Mouse (Mus musculus) forebrain, postnatal 0 days (tissue): Measurements from ENCODE around the gene Armc9. TPM values are rescaled to one million over a fixed set of nuclear protein-coding genes. Genes with fewer than 3 reads are reported as not detected.

ENCODE experiments used
- ATAC-seq: fragments of 200-750 bp; cut with Nextera tagmentation; 2 replicates; pipeline ENCODE4 v1.8.0; 2017; ENCODE audit warnings: mild to moderate bottlenecking, moderate library complexity
- DNase-seq: peaks from one replicate; pipeline ENCODE4 v3.0.0-alpha.2; 2015
- H3K27ac ChIP-seq: fragments of 300-500 bp; sonication (generic); 2 replicates; pipeline ENCODE4 v1.5.1; 2014; ENCODE audit warnings: low read depth, mild to moderate bottlenecking, antibody characterized with exemption, low read length, moderate library complexity, mixed read lengths
- H3K27me3 ChIP-seq: fragments of 300-500 bp; sonication (generic); 2 replicates; pipeline ENCODE4 v1.6.1; 2014; ENCODE audit warnings: mild to moderate bottlenecking, low read length, mixed read lengths; ENCODE audit not compliant: insufficient read depth
- H3K36me3 ChIP-seq: fragments of 300-500 bp; sonication (generic); 2 replicates; pipeline ENCODE4 v1.6.1; 2014; ENCODE audit warnings: mild to moderate bottlenecking, moderate library complexity; ENCODE audit not compliant: insufficient read depth
- H3K4me1 ChIP-seq: fragments of 300-500 bp; sonication (generic); 2 replicates; pipeline ENCODE4 v1.6.1; 2014; ENCODE audit warnings: antibody characterized with exemption; ENCODE audit not compliant: insufficient read depth
- H3K4me2 ChIP-seq: fragments of 300-500 bp; sonication (generic); 2 replicates; pipeline ENCODE4 v1.6.1; 2014; ENCODE audit warnings: low read depth, mild to moderate bottlenecking, moderate library complexity
- H3K4me3 ChIP-seq: fragments of 300-500 bp; sonication (generic); 2 replicates; pipeline ENCODE4 v1.5.1; 2014; ENCODE audit warnings: low read depth, low read length, mixed read lengths
- H3K9ac ChIP-seq: fragments of 300-500 bp; sonication (generic); 2 replicates; pipeline ENCODE4 v1.6.1; 2014; ENCODE audit warnings: mild to moderate bottlenecking
- H3K9me3 ChIP-seq: fragments of 300-500 bp; sonication (generic); 2 replicates; pipeline ENCODE4 v1.6.1; 2016; ENCODE audit warnings: low read length
- CTCF ChIP-seq: sonication (generic); IDR thresholded peaks from 2 replicates; pipeline ENCODE4 v1.5.1; 2016; ENCODE audit warnings: antibody characterized with exemption, control low read depth, low read depth
- WGBS: fragments of 180-500 bp; shearing (Covaris S2); extraction: QIAGEN DNeasy Blood & Tissue Kit; methylation state at CpG from one replicate; pipeline ENCODE4 v1.1.7; 2014; 5-methylcytosine and 5-hydroxymethylcytosine counted together
- polyA plus RNA-seq: library from polyadenylated mRNA; unstranded; fragments of >200 nt; fragmentation: Nextera tagmentation; extraction: Ambion mirVana; gene quantifications from 2 replicates; pipeline ENCODE4 v1.2.1, GENCODE M21; 2015
- total RNA-seq: library from RNA; depleted of rRNA; stranded (reverse); fragments of >200 nt; gene quantifications from 2 replicates; pipeline ENCODE4 v1.2.3, GENCODE M21; 2014

Armc9 gene
- total and polyA plus RNA-seq, 2 experiments from 2014 or later: 29.1 to 35.2 TPM

DNA sequence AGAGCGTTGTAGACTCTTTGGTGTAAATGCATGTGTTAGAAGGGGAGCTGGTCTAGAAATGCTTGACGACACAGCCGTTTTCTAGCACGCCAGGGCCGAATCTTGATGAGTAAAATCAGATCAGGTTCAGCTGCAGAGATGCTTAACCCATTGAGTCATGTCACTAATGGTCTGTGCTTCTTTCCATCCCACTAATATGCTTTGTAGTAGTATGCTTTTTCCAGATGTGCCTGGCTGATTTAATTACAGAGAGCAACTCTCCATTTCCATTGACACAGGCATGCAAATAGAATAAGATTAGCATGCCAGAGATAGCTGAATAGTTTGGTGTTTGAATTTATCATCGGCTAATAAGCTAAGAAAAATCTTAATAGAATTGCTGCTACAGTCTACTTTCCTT is 19.3 kb upstream of the Armc9 start:
- 90% methylated on average over 6 of the region's 6 CpGs for WGBS
- Histone ChIP-seq H3K27me3 (no peaks in the 10 kb centered on the region), H3K4me3 (no peak overlapping the region), H3K36me3 (peaks cover 66% of the 10 kb centered on the region), H3K27ac (no peak overlapping the region), H3K9ac (no peak overlapping the region), H3K4me1 (no peaks in the 10 kb centered on the region), H3K4me2 (no peak overlapping the region), H3K9me3 (no peaks in the 10 kb centered on the region)
- no peak for ATAC-seq
- no peak for DNase-seq
- no peak for TF ChIP-seq CTCF

DNA sequence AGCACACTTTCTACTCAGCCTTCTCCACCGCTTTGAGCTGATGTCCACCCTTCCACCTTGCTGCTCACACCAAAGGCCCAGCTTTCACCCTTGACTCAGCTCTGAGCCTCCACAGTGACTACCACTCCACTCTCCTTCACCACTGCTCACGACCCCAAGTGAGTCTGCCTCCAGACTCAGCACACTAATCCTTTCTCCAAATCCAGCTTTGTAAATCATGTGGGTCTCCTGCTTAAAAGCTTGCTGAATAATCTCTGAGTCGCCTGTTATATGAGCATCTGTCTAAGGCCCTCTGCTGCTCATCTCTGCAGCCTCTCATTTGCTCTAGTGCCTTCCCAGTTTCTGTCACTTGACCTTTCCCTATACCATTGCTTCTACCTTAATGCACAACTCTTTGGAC is 13.5 kb upstream of the Armc9 start:
- TF ChIP-seq CTCF: no peak
- no peaks in the 10 kb centered on the region for H3K9me3 ChIP-seq
- H3K9ac ChIP-seq: no peak overlapping the region
- no peak overlapping the region for H3K27ac ChIP-seq
- no peaks in the 10 kb centered on the region for H3K4me1 ChIP-seq
- H3K4me2 ChIP-seq: no peak overlapping the region
- no peaks in the 10 kb centered on the region for H3K27me3 ChIP-seq
- peaks cover 42% of the 10 kb centered on the region for H3K36me3 ChIP-seq
- H3K4me3 ChIP-seq: no peak overlapping the region
- 81% methylated on average over 3 of the region's 3 CpGs for WGBS
- DNase-seq: no peak
- ATAC-seq: no peak

DNA sequence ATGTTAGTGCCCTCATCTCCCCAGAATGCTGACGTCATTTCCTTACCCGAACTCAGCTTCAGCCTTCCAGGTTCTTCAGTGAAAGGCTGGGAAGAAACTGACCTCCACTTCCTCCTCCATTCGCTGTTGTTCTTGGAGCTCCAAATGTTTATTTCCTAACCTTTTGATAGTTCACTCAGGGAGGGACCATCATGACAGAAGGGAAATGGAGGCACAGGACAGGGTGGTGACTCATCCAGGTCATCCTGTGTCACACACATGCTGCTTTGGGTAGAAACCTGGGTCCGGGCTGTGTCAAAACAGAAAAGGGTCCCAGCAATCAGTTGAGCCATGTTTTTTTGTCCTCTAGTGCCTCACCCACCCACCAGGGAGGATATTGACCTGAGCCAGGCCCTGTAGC is 11.4 kb upstream of the Armc9 start:
- Histone ChIP-seq H3K27me3 (no peaks in the 10 kb centered on the region), H3K4me3 (no peak overlapping the region), H3K9me3 (no peaks in the 10 kb centered on the region), H3K4me2 (no peak overlapping the region), H3K4me1 (no peaks in the 10 kb centered on the region), H3K36me3 (peaks cover 26% of the 10 kb centered on the region), H3K9ac (no peak overlapping the region), H3K27ac (no peak overlapping the region)
- ATAC-seq (no peak), DNase-seq (no peak)
- WGBS: 88% methylated on average over 4 of the region's 4 CpGs
- TF ChIP-seq CTCF: no peak

DNA sequence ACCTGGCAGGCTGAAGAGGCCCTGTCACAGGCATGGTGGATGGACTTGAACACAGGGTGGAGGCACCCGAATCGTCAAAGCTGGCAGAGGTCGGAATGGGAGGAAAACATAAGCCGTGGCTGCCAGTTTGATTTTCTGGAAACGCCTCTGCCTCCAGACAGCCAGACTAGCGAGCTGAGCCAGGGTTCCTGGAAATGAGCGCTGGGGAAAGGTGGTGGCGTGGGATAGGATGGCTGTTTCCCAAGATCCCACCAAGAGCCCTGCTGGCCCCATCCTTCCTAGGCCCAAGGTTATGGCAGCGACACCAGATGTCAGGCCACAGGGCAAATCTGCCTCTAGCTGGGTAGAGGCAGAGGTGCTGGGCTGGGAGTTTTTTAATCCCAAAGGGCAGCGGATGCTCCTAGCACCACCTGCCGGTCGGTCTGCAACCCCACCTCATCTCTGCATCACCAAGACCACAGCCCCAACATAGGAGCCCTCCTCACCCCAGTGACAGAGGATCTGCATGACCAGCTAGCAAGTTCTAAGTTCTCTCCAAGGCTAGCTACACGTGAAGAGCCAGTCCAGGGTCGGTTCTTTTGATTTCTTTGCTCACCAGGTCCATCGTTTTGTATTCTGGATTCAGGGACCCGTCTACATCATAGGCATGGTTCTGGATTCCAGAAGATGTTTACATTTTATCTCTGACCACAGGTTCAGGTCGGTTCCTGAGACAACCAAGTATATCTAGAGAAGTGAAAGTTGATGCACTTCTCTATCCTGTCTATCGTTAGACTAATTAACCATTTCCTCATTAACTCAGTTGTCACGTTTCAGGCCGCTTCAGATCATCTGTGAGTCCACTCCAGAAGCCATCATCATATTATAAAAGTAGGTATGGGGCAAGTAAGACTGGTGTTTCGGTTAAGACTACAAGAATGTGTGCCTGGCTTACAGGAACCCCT is 10.3 kb upstream of the Armc9 start:
- WGBS: 75% methylated on average over 21 of the region's 21 CpGs
- no peak for ATAC-seq
- H3K27ac ChIP-seq: no peak overlapping the region
- 0 out of 2 replicates have a peak, but pooled peaks have one; percentile 3 for TF ChIP-seq CTCF
- H3K4me1 ChIP-seq: no peaks in the 10 kb centered on the region
- no peak overlapping the region for H3K9ac ChIP-seq
- no peaks in the 10 kb centered on the region for H3K27me3 ChIP-seq
- DNase-seq: no peak
- no peaks in the 10 kb centered on the region for H3K9me3 ChIP-seq
- H3K36me3 ChIP-seq: peaks cover 18% of the 10 kb centered on the region; the same call in 1 of the 2 replicates
- H3K4me2 ChIP-seq: no peak overlapping the region
- no peak overlapping the region for H3K4me3 ChIP-seq

DNA sequence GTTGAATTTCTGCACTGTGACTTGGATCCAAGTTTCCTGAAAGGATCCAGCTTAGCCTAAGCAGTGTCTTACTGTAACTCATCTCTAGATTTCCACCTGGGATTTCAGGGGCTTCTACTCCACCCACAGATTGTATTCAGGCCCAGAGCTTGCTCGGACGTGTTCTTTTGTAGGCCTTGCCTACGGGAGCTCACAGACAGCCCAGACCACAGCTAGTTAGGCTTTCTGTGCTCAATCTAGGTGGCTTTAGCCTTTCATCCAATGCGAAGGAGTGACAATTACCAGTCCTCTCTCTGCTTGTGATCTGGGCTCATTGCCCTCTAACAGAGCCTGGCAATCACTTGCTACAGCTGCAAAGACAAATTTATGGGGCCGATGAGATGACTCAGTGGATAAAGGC is 8.3 kb upstream of the Armc9 start:
- Histone ChIP-seq H3K4me1 (no peaks in the 10 kb centered on the region), H3K36me3 (peaks cover 7% of the 10 kb centered on the region; the same call in 1 of the 2 replicates), H3K27me3 (no peaks in the 10 kb centered on the region), H3K27ac (no peak overlapping the region), H3K9me3 (no peaks in the 10 kb centered on the region), H3K4me2 (no peak overlapping the region), H3K9ac (no peak overlapping the region), H3K4me3 (no peak overlapping the region)
- DNase-seq: no peak
- ATAC-seq: no peak
- 88% methylated on average over 5 of the region's 5 CpGs for WGBS
- TF ChIP-seq CTCF: no peak

DNA sequence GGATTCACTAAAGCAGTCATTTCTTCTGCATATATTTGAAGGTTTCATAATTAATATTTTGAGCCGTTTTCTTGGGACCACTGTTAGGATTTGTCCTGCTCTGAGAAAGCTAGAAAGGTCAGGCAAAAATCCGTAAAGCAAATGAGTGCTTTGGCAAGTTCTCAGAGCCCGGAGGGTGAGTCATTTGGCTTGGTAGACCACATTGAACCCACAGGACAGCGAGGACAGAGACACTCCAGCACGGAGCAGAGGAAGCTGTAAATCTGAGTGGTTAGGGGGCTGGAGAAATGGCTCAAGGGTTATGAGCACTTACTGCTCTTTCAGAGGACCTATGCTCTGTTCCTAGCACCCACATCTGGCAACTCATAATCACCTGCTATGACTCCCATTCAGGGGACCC is 7.0 kb upstream of the Armc9 start:
- peaks cover 5% of the 10 kb centered on the region; the same call in 1 of the 2 replicates for H3K36me3 ChIP-seq
- ATAC-seq (no peak), DNase-seq (no peak)
- no peaks in the 10 kb centered on the region for H3K4me1 ChIP-seq
- TF ChIP-seq CTCF: no peak
- H3K27ac ChIP-seq: no peak overlapping the region
- no peaks in the 10 kb centered on the region for H3K9me3 ChIP-seq
- no peaks in the 10 kb centered on the region for H3K27me3 ChIP-seq
- WGBS: 82% methylated on average over 5 of the region's 5 CpGs
- no peak overlapping the region for H3K4me2 ChIP-seq
- no peak overlapping the region for H3K9ac ChIP-seq
- H3K4me3 ChIP-seq: no peak overlapping the region

DNA sequence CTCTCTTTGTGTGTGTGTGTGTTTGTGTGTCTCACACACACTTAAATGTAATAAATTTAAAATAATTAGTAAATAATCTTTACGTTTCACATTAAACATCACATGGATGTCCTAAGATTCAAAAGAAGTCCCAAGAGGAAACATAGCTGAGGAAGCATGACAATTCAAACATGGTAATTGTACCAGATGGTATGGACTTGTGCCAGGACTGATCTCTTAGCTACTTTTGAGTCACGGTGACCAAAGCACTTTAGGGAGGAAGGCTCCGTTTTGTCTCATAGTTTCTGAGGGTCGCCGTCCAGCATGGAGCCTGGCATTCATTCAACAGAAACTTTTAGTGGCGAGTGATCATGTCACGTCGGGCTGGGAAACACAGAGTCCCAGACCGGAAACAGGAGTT is 6.4 kb upstream of the Armc9 start:
- Histone ChIP-seq H3K9me3 (no peaks in the 10 kb centered on the region), H3K4me3 (no peak overlapping the region), H3K4me2 (no peak overlapping the region), H3K27ac (no peak overlapping the region), H3K27me3 (no peaks in the 10 kb centered on the region), H3K9ac (no peak overlapping the region), H3K36me3 (peaks cover 3% of the 10 kb centered on the region; the same call in 1 of the 2 replicates), H3K4me1 (no peaks in the 10 kb centered on the region)
- no peak for TF ChIP-seq CTCF
- DNase-seq (no peak), ATAC-seq (no peak)
- WGBS: 78% methylated on average over 9 of the region's 9 CpGs
